In genomic region chr5:107977640-107978288, GRCm38 (mm10) we compare ENCODE assay signal across 21 mouse cellular contexts. TPM values are rescaled to one million over a fixed set of nuclear protein-coding genes. Genes with fewer than 3 reads are reported as not detected.
DNase-seq lines count a peak whose midpoint lies in the region; ATAC-seq and TF ChIP-seq lines count a peak whose summit lies in the region.
"Had no signal": no experiment of that assay in that cellular context is flagged by ENCODE, and none has a peak within 500 bp of the region (broad histone marks: within the 10 kb centered on the region; RNA-seq: fewer than 3 reads in every experiment).

No protein-coding gene starts in this region.

- WGBS in stomach, embryonic 14.5 days: 63% methylated on average over 3 of the region's 3 CpGs
- WGBS in stomach, postnatal 0 days: 52% methylated on average over 3 of the region's 3 CpGs
- 92% methylated on average over 3 of the region's 3 CpGs for WGBS in kidney, embryonic 14.5 days

- H3K27me3 ChIP-seq in stomach, embryonic 14.5 days (ENCODE audit: control insufficient read depth, insufficient read depth, low read length): no peaks in the 10 kb centered on the region
- H3K27me3 ChIP-seq in stomach, postnatal 0 days (ENCODE audit: control insufficient read depth, insufficient read depth, low read length): no peaks in the 10 kb centered on the region
- no peaks in the 10 kb centered on the region for H3K27me3 ChIP-seq in kidney, embryonic 14.5 days (ENCODE audit: control insufficient read depth, insufficient read depth, low read length)
- H3K27me3 ChIP-seq: CH12.LX; hindbrain, embryonic 15.5 days; midbrain, embryonic 13.5 days; Patski had no signal

- no peak overlapping the region for H3K4me2 ChIP-seq in stomach, embryonic 14.5 days (replicated peaks; ENCODE audit: low read depth, low read length)
- no peak overlapping the region for H3K4me2 ChIP-seq in stomach, postnatal 0 days (replicated peaks; ENCODE audit: low read depth)
- H3K4me2 ChIP-seq in kidney, embryonic 14.5 days (replicated peaks; ENCODE audit: low read depth, low read length): no peak overlapping the region
- H3K4me2 ChIP-seq: hindbrain, embryonic 15.5 days; midbrain, embryonic 13.5 days had no signal

- H3K9ac ChIP-seq in stomach, embryonic 14.5 days (replicated peaks; ENCODE audit: low read depth, low read length): no peak overlapping the region
- no peak overlapping the region for H3K9ac ChIP-seq in stomach, postnatal 0 days (ENCODE audit: low read length)
- H3K9ac ChIP-seq in kidney, embryonic 14.5 days (ENCODE audit: low read depth, low read length): no peak overlapping the region
- H3K9ac ChIP-seq: hindbrain, embryonic 15.5 days; midbrain, embryonic 13.5 days had no signal

- no peak for DNase-seq in stomach, postnatal 0 days (ENCODE audit: low spot score)
- peak; percentile 39 for DNase-seq in induced T-regulatory cell, adult 2 months (ENCODE audit: low read depth)
- no peak for DNase-seq in kidney, adult 8-10 months
- no peak for DNase-seq in layer of hippocampus, adult 9-10 months (ENCODE audit: low spot score)
- DNase-seq: cerebellum, adult 11-12 months; cerebellum, postnatal 36 days; heart, postnatal 14 days; kidney, postnatal 14 days; layer of hippocampus, adult 9-11 months; lung, postnatal 36 days; right cerebral cortex, adult 18-20 months; spleen, adult 18-20 months; thymus, adult 2 months had no signal

- no peaks in the 10 kb centered on the region for H3K36me3 ChIP-seq in stomach, embryonic 14.5 days (ENCODE audit: control insufficient read depth, insufficient read depth, low read length)
- H3K36me3 ChIP-seq in stomach, postnatal 0 days (ENCODE audit: control insufficient read depth, insufficient read depth, low read length): no peaks in the 10 kb centered on the region
- no peaks in the 10 kb centered on the region for H3K36me3 ChIP-seq in kidney, embryonic 14.5 days (ENCODE audit: control insufficient read depth, insufficient read depth, low read length)
- H3K36me3 ChIP-seq: hindbrain, embryonic 15.5 days; midbrain, embryonic 13.5 days had no signal

- ATAC-seq in stomach, embryonic 14.5 days (ENCODE audit: insufficient number of reproducible peaks, insufficient read depth, low FRiP score, low read depth): 0 out of 2 replicates have a peak, but pooled peaks have one; percentile 63
- ATAC-seq in stomach, postnatal 0 days (ENCODE audit: low FRiP score, low TSS enrichment): no peak
- ATAC-seq in megakaryocyte progenitor cell, adult 5-6 weeks (replicated peaks; ENCODE audit: poor library complexity): peak; percentile 70
- ATAC-seq in kidney, embryonic 14.5 days (ENCODE audit: low FRiP score, low TSS enrichment): no peak
- ATAC-seq: forebrain, embryonic 14.5 days; midbrain, embryonic 13.5 days; Patski had no signal

- TF ChIP-seq CTCF in stomach, postnatal 0 days (IDR thresholded peaks at IDR 0.05; ENCODE audit: low read depth): no peak

- no peak overlapping the region for H3K27ac ChIP-seq in stomach, embryonic 14.5 days (ENCODE audit: low read length)
- no peak overlapping the region for H3K27ac ChIP-seq in stomach, postnatal 0 days (replicated peaks)
- H3K27ac ChIP-seq in kidney, embryonic 14.5 days (ENCODE audit: low read depth, low read length): no peak overlapping the region
- H3K27ac ChIP-seq: hindbrain, embryonic 15.5 days; midbrain, embryonic 13.5 days had no signal

- peaks cover 5% of the 10 kb centered on the region; the same call in 1 of the 2 replicates for H3K4me1 ChIP-seq in stomach, embryonic 14.5 days (ENCODE audit: control insufficient read depth, insufficient read depth, low read length)
- H3K4me1 ChIP-seq in stomach, postnatal 0 days (replicated peaks; ENCODE audit: control insufficient read depth, insufficient read depth): 0 out of 2 replicates have a peak, but pooled peaks cover 2% of the 10 kb centered on the region
- 0 out of 2 replicates have a peak, but pooled peaks cover 2% of the 10 kb centered on the region for H3K4me1 ChIP-seq in kidney, embryonic 14.5 days (ENCODE audit: control insufficient read depth, insufficient read depth, low read length)

- no peak overlapping the region for H3K4me3 ChIP-seq in stomach, embryonic 14.5 days (ENCODE audit: low read depth, low read length)
- no peak overlapping the region for H3K4me3 ChIP-seq in stomach, postnatal 0 days (ENCODE audit: low read depth, low read length)
- H3K4me3 ChIP-seq in kidney, embryonic 14.5 days (ENCODE audit: low read length): no peak overlapping the region
- H3K4me3 ChIP-seq: hindbrain, embryonic 15.5 days; midbrain, embryonic 13.5 days had no signal

- TF ChIP-seq EP300 in stomach, postnatal 0 days (optimal IDR thresholded peaks at IDR 0.05): no peak

- no peaks in the 10 kb centered on the region for H3K9me3 ChIP-seq in stomach, embryonic 14.5 days (ENCODE audit: control insufficient read depth, low read depth, low read length)
- H3K9me3 ChIP-seq in stomach, postnatal 0 days (ENCODE audit: control insufficient read depth, low read length): no peaks in the 10 kb centered on the region
- no peaks in the 10 kb centered on the region for H3K9me3 ChIP-seq in kidney, embryonic 14.5 days (ENCODE audit: control insufficient read depth, low read length)
- H3K9me3 ChIP-seq: hindbrain, embryonic 15.5 days; midbrain, embryonic 13.5 days had no signal

RNA-seq across cellular contexts. Expression of gene Fam69a, which starts 9.1 kb away (rescaled TPM):
- polyA plus RNA-seq in stomach, embryonic 14.5 days (2014; fragmentation: Nextera tagmentation; extraction: Ambion mirVana): 29.1 and 31.9 TPM in 2 replicates
- polyA plus RNA-seq in stomach, postnatal 0 days (2015; fragmentation: Nextera tagmentation; extraction: Ambion mirVana): 15.5 and 16.3 TPM in 2 replicates
- total RNA-seq in megakaryocyte progenitor cell, adult 5-6 weeks (2015): 43.3 and 48.4 TPM in 2 replicates
- total RNA-seq in megakaryocyte progenitor cell, adult 5-6 weeks (2017): 16.2 and 27.8 TPM in 2 replicates
- polyA plus RNA-seq in kidney, embryonic 14.5 days (2014; fragmentation: Nextera tagmentation; extraction: Ambion mirVana): 18.3 and 22.0 TPM in 2 replicates

Comparison
In these comparisons a context has a peak if more than half of its experiments do, and no peak if none do; other contexts are left out.
1. ATAC-seq: peak in stomach, embryonic 14.5 days (single experiment) and megakaryocyte progenitor cell, adult 5-6 weeks (single experiment); none in stomach, postnatal 0 days (single experiment) and kidney, embryonic 14.5 days (single experiment).